Mouse (Mus musculus): ENCODE data around the gene Pfn4.

- TF ChIP-seq CTCF (IDR thresholded peaks at IDR 0.05; ENCODE audit: extremely low read depth, insufficient read depth, low read length): no peak
- TF ChIP-seq POLR2A (IDR thresholded peaks at IDR 0.05; ENCODE audit: extremely low read depth, insufficient read depth, low read length): no peak
Observed at GRCm38 (mm10) chr12:4777734-4778133, 8.9 kb downstream of the Pfn4 start.
